Mouse (Mus musculus) c-Kit-positive CD71-positive TER-119-negative erythroid progenitor cells, embryonic 14.5 days (primary cell): ENCODE results near the gene Fbxo36.

Experiments used
- DNase-seq: peaks from one replicate; pipeline ENCODE4 v3.0.0-alpha.2; 2013; ENCODE audit warnings: low read depth

The Fbxo36 gene

DNA sequence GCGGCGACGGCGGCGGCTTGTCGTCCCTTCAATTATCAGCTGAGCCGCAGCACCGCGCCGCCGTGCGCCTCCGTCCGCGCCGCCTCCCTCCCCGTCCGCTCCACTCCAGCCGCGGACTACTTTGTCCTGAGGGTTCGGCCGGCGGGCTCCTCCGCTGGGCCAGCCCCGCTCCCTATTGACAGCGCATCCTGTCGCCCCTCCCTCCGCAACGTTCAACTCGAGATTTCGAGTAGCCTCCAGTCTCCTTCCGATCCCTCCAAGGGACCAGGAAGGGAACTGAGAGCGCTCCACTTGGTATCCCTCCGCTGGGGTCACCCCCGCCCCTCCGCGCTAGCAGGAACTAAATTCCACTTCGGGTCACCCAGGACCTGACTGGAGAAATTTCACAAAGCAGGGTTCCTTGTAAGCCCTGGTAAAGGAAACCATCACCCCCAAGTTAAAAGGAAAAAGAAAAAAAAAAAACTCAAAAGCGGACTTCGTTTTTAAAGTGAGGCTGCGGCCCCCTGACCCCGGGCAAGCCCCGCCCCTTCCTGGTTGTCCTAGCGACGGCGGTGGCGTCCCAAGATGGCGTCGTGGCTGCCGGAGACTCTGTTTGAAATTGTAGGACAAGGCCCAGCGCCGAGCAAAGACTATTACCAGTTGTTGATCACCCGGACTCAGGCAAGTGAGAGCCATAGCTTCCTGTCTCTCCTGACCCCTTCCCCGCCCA lies at the start of gene Fbxo36:
Gene Fbxo36, plus strand, starts transcription at position 533 of the 709 bp plus-strand sequence.
- DNase-seq = peak; percentile 83

DNA sequence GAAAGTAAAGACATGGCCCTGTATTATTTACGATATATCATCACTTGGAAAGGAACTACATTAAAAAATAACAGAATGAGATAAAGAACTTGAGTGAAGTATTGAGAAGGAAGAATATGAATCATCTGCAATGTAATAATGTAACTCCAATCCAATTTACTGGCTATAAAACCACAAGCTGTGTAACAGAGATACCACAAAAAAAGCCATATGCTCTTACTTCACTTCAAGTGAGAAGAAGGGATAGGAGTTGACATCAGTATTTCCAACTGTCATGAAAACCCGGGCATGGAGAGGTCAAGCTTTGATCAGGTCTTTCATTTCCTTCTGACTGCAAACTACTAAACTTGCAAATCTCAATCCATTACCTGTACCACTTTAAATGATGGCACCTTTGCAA lies 48.2 kb upstream of the Fbxo36 start:
- DNase-seq = no peak

DNA sequence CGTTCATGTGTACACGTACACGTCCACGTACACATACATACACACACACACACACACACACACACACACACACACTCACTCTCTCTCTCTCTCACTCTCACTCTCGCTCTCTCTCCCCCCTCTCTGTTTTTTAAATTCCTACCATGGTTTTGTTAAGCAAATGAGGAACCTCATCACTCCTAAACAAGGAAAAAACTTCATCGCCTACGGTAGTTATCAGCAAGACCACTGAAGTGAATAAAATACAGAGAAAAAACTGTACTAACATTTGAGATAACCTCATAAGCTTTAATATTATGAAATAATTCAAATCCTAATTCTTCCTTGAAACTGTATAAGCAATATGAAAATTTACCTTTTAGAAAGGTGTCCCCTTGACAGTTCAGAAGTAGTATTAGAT lies 44.3 kb upstream of the Fbxo36 start:
- no peak for DNase-seq

DNA sequence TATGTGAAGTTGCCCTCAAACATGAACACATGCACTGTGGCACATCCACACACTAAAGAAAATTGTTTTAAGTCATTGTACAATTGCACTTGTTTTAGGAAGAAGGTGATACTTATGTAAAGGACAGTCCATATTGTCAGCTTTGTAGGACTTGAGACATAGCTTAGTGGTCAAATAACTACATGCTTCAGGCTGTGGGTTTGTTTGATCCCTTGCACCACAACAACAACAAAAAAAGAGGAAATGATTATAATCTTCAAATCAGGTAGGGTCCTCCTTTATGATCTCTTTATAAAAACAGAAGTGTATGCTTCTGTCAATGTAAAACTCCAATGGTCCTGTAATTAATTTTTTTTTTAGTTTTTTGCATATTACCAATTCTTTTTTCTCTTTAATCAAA lies 40.5 kb upstream of the Fbxo36 start:
- DNase-seq = no peak

DNA sequence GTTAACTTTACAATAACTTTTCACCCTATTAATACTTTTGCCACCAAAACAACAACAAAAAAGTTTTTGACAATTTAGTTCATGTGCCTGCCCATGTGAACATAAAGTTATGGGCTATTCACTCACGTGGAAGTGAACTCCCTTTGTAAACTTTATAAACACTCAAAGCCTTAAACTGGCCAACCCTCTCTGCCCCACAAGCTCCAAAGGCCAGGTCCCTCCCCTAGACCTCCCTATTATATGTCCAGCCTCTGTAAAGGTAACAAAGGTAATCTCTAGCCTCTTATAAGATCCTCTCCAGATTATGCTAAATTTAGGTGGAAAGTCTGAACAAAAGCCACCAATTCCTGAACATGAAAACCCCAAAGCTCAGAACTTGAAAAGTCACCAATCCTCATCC lies 35.9 kb upstream of the Fbxo36 start:
- no peak for DNase-seq

DNA sequence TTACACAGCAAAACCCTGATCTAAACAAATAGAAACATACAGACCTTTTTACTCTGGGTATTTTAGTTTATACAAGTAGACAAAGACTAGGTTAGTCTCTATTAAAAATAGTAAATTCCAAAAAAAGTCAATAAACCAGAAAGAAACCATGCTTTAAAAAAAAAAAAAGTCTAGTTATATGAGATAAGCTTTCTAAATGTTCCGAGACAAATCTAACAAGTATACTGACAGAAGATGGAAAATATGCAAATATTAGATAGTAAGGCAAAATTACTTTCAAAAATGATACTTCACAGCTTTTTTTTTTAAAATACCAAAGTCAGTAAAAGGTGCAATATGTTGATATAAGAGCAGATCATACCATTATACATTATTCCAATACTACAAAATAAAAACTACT lies 22.0 kb upstream of the Fbxo36 start:
- no peak for DNase-seq

DNA sequence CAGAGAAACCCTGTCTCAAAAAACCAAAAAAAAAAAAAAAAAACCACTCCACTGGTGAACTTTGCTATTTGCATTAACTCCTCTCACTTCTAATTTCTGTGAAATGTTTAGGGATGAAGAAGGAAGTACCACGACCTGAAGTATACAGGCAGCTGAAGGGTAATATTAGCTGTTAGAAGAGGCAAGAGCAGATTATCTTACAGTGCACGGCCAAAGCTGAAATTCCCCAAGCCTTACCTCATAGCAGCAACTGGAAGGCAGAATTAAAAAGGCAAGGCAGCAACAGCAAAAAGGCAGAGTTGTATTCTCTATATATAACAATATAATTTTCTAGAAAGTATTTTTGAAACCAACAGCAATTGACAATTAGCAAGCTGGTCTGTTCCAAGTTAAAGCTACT lies 14.6 kb upstream of the Fbxo36 start:
- DNase-seq = no peak

DNA sequence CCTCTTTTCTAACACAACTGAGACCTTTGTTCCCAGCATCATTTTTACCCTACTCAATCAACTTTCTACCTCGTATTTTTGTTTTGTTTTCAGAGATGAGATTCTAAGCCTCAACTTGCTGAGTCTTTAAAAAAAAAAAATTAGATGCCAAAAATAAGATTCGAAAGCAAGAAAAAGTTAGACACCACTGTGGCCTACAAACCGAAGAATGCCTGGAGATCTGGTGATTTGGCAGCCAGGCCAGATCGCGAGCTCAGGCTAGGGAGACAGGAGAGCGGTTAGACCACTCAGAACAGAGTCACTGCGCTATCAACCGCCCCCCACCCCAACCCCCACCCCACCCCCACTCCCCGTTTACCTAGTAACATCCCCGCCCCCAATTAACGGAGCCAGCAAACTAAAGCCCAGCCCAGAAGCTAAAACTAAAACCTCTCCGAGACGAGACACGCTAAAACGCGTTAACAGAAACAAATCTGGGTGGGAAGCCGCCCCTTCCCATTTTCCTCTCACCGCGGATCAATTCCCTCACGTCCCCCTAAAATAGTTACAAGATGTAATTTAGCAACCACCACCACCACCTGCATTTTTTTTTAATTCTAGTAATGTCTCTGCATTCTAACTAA lies 2.0 kb upstream of the Fbxo36 start:
- no peak for DNase-seq

DNA sequence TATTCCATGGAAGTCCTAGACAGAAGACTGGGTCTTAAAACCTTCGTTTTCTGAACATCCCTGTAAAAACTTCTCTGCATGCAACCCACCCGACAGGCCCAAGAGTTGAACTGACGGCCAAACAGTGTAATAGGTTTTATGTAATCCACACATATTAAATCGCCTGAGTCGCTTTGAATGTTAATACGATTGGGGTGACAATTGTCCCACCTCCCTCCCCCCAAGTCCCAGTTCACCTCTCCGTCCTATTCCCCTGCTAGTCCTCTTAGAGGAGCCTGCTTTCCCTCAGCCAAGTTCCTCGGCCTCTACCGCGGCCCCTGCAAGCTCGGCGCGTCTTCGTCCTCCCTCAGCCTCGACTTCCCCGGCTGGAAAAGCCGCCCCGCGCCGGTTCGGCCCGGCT lies 1.5 kb upstream of the Fbxo36 start:
- no peak for DNase-seq

DNA sequence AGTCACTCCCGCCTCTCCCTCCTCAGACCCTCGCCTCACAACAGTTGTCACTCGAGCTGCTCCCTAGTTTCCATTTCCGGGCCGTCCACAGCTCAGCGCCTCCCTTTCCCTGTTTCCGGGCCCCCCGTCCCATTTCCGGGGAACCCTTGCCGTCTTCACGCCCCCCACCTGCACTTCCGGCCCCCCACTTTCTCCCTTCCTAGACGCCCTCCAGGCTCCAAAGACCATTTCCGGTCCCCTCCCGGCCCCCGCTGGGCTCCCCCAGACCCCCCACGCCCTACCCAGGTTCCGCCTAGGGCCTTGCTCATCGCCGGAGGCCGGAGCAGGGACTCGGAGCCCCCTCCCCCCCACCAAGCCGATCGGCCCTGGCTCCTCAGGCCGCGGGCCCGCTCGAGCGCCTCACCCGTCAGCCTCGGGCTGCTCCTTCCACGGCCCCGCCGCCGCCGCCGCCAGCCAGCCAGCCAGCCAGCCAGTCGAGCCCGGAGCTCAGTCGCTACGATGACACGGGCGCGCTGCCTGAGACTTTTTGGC lies 955 bp upstream of the Fbxo36 start:
- DNase-seq = no peak

DNA sequence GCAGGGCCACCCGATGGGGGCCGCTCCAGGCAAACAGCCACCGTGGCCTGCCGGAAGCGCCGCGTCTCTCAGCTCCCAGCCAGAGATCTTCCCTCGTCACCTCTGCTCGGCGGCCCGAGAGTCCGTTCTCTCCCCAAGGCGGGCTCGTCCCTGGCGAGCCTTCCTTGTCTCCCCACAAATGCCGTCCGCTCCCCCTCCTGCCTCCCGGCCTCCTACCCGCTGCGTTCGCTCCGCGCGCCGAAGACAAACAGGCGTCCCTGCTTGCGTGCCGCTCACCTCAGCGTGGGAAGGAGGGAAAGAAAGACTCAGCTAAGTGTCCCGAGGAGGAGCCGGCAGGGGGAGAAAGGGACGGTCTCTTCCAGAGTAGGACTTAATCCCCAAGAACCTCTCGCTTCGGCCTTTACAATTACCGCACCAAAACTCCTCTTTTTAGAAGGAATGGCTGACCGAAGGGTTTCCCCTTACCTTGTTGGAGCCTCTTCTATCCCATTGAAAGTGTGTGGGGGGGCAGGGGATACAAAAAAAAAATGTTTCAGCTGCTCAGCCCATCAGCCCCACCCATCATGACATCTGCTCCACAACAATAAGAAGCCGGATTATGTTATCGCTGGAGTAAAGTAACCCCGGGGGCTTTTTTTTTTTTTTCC lies 500 bp downstream of the Fbxo36 start, which contains the start of gene Trip12:
Gene Trip12, minus strand, starts transcription at position 499 of the 647 bp plus-strand sequence.
- DNase-seq = no peak

DNA sequence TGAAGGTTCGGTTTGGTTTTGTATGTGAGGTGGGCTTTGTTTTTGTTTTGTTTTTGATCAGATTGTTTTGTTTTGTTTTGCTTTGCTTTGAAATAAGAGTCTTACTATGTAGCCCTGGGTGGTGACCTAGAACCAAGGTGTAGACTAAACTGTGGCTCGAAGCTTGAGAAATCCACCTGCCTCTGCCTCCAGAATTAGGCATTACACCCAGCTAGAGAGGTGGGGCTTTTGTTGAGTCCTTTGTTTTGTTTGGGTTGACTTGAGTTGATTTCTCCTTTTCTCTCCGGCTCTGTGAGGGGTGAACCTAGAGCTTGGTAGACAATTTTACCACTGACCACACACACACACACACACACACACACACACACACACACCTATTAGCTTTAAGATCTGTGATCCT lies 1.4 kb downstream of the Fbxo36 start:
- DNase-seq = no peak

DNA sequence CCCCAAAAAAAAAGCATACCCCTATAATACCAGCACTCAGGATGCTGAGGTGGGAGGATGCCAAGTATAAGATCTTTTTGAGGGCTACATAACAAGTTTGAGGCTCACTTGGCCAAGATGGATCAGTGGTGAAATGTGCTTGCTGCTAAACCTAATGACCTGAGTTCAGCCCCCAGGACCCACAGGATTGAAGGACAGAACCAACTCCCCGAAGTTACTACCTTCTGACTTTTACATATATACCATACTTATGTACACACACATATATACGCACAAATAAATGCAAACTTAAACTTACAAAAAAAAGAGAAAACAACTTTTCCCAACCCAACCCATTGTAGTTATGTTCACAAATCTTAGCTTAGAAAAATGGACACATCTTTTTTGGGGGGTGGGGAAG lies 3.7 kb downstream of the Fbxo36 start:
- DNase-seq = no peak

DNA sequence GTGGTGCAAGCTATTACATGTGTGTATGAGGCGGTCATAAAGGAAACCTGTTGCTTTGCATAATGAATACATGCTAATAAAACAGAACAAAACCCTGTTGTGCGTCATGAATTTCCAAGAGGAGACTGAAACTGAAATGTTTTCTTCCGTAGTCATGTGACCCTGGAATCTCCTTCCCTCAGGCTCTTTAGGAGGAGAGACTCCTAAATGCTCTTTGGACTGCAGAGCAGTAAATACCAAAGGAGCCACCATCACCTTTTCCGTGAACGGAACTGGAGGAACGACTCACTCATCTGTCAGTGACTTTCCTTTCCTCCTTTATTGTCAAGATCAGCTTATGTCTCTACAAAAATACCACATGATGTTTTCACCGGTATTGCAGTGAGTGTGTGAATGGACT lies 8.1 kb downstream of the Fbxo36 start:
- DNase-seq = no peak

DNA sequence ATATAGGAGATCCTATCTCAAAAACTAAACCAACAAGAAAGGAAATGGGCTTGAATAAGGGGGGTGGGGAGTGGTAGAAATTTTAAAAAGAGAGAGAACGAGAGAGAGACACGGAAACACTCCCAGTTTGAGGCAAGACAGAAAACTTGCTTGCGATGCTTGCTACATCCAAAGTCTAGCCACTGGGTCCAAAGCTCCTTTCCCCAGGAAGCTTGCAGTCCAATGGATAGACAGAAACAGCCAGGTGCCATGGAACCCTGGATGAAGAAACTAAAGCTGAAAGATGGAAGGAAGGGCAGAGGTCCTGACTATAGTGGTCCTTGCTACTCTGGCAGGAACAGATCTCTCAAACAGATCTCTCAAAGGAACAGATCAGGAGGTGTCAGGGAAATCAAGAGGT lies 8.7 kb downstream of the Fbxo36 start:
- no peak for DNase-seq

DNA sequence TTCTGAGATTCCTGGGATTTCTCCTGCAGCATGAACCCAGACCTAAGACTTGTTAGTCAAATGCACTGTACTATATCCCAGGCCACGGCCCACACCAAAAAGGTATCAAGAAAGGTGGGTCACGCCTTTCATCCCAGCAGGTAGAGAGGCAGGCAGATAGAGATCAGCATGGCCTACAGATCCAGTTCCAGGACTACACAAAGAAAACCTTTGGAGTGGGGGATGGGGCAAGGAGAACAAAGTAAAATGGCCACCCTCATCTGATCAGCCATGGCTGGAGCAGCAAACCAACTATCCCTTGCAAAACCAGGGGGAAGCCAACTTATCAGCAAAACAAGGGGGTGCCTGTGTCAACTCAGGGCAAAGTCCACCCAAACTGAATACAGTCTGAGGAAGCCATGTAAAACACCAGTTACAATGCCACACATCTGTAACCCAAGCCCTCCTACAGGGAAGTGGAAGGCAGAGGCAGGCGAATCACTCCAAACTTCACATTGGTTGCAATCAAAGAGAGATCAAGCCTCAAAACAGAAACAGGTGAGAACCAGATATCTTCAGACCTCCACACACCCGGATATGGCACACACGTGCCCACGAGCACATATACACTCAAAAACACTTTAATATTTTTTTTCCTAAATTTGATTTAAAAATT lies 9.3 kb downstream of the Fbxo36 start:
- DNase-seq = no peak

DNA sequence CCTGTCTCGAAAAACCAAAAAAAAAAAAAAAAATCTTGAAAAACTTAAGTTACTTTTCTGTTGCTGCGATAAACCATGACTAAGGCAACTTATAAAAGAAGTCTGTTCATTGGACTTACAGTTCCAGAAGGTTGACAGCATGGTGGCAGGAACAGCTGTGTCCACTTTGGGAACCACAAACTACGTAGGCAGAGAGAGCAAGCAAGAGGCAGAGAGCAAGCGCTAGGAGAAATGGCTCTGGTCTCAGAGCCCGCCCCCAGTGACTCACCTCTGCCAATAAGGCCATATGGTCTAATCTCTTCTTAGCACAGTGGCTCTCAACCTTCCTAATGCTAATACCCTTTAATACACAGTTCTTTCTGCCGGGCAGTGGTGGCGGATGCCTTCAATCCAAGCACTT lies 10.2 kb downstream of the Fbxo36 start:
- DNase-seq = no peak

DNA sequence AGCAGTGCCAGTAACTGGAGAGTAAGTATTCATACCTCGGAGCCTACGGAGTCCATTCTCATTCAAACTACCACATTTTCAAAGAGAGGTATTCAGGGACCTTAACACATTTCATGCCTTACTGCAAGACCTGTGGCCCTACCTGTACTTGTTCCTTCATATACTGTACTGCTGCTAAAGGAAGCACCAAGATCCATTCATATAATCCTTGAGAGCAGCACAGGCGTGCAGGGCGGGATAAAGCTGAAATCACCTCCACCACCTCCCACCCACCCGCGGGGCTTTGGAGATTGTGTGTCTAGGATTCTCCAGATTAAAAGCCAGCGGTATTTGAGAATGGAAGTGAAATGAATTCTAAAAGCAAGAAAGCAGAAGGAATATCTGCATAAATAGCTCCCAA lies 10.8 kb downstream of the Fbxo36 start:
- DNase-seq = no peak

DNA sequence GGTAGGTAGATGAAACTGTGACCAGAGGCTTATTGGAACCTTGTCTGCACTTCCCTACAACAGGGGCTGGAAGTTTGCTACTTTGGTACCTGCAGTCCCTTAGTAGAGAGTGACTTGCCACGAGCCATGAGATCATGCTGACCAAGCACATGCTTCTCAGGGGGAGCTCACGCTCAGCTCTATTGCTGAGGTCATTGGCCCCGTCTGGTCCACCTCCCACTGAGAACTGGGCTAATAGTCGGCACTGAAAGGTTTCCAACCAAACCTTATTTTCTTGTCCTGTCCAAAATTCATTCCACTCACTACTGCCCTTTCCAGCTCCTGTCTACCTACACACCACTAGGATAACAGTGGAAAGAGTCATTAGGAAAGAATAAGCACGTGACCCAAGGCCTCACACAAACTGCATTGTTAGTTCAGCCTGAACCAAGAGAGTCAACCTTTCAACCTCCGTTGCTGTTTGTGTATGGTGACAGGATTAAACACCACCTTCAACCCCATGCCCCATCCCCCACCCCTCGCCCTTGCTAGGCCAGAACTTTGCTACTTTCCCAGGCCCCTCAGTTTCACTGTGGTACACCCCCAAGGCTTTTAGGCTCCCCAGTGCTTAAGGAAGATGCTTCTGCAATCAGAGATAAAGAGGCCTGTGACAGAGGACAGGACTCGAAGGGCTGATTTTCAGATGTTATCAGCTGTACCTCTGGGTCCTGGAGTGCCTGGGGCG lies 12.0 kb downstream of the Fbxo36 start:
- DNase-seq = no peak

DNA sequence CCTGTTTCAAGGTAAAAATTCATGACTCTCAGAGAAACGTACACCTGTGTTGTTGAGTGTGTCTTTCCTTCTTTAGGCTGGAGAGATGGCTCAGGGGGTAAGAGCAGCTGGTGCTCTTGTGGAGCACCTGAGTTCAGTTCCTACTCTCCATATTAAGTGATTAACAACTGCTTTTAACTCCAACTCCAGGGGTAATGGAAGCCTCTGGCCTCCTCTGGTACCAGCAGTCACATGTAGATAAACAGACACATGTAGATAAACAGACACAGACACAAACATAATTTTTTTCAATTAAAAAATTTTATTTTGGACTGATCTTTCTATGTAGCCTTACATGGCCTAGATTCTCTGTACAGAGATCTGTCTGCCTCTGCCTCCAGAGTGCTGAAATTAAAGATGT lies 14.1 kb downstream of the Fbxo36 start:
- no peak for DNase-seq

DNA sequence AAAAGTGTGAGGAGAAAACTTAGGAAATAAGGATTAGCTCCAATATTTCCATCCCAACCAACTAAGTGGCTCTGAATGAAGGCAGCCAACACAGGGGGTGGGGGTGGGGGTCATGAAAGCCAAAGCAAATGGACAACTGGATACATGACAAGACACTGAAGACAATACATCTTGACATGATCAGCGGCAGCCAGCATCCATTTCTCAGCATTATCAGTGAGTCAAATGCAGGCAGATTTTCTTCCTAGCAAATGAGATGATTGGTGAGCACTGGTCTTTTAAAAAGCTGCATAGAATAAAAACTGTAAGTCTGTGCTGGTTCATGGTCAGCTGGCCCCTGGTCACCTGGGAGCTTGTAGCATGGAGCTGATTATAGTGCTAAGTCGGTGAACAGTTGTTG lies 15.3 kb downstream of the Fbxo36 start:
- no peak for DNase-seq

DNA sequence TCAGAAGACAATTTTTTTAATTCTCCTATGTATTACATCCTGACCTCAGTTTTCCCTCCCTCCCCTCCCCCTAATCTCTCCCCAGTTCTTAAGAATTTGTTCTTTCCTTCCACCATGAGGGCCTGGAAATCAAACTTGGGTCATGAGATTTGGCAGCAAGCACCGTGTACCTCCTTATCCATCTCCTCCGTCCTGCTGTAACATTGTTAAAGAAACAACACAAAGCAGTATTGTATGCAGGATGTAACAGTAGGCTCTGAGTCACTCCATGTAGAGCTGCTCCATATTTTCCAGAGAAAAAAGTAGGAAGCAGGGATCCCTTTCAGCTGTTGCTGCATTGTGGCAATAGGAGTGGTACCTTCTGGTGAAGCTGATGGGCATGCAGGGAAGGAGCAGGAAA lies 16.1 kb downstream of the Fbxo36 start:
- no peak for DNase-seq
